Mouse (Mus musculus) neutrophil, adult 65 days (primary cell): ENCODE data around the gene Esp8. TPM values are rescaled to one million over a fixed set of nuclear protein-coding genes. Genes with fewer than 3 reads are reported as not detected.

Source experiments
- total RNA-seq: library from RNA; stranded (reverse); gene quantifications from 2 replicates; pipeline ENCODE4 v1.2.4, GENCODE M21; 2023

Gene Esp8
- not detected in 2 replicates for total RNA-seq

GRCm38 (mm10) chr17:40519818-40520217 is at the start of gene Esp8:
TSS of gene Esp8 (plus strand) at chr17:40520022.

GRCm38 (mm10) chr17:40561207-40561606 is 41.4 kb downstream of the Esp8 start, which contains the start of gene Esp6:
TSS of gene Esp6 (plus strand) at chr17:40561507.

Other genes starting within 250 kb of the Esp8 start
- gene Crisp1, start 200.8 kb upstream of the Esp8 start, total RNA-seq: not detected in 2 replicates
- not detected in 2 replicates for gene Esp6, start 41.5 kb downstream of the Esp8 start, total RNA-seq
- not detected in 2 replicates for gene Esp4, start 78.6 kb downstream of the Esp8 start, total RNA-seq
- gene Esp3, start 112.1 kb downstream of the Esp8 start, total RNA-seq: not detected in 2 replicates
- not detected in 2 replicates for gene Esp1, start 207.1 kb downstream of the Esp8 start, total RNA-seq